Mouse (Mus musculus) CD4-positive naive resting alpha-beta T cell, adult 57 days (primary cell): ENCODE data around the gene Per1. TPM values are rescaled to one million over a fixed set of nuclear protein-coding genes. Genes with fewer than 3 reads are reported as not detected.

Experiments
- total RNA-seq: library from RNA; stranded (reverse); gene quantifications from one replicate; pipeline ENCODE4 v1.2.4, GENCODE M21; 2023

Per1 gene
- 568 TPM for total RNA-seq

DNA sequence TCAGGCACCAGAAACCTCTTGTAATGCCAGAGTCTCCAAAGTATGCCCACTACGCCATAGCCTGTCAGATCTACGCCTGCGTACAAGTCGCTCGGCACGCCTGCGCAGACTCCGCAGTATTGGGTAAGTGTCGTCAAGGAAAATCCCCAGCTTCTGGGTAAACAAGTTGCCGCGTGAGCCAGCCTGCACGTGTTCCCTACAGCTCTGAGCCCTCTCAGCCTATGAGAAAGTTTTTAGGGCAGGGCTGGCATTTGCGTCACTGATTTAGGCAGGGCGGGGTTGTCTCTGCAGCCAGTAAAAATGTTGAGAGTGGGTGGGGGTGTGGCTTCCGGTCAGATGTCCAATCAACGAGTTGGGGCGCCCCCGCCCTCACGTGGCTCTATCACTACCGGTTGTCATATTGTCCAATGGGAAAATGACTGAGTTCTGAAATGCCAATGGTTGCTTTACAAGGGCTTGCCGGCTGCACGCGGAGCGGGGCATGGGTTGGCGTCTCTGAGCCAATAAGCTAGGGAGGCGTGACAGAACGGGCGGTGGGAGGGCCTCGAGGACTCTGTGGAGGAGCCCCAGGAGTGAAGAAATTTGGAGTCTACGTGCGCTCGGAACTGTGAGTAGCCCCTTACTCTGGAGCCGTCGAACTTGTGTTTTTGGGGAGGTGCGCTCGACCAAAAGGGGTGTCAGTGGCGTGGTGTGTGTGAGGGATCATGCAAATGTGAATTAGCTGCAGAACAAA lies at the start of gene Per1:
Per1 (plus strand) TSS at position 521 of the 733 bp plus-strand sequence.

DNA sequence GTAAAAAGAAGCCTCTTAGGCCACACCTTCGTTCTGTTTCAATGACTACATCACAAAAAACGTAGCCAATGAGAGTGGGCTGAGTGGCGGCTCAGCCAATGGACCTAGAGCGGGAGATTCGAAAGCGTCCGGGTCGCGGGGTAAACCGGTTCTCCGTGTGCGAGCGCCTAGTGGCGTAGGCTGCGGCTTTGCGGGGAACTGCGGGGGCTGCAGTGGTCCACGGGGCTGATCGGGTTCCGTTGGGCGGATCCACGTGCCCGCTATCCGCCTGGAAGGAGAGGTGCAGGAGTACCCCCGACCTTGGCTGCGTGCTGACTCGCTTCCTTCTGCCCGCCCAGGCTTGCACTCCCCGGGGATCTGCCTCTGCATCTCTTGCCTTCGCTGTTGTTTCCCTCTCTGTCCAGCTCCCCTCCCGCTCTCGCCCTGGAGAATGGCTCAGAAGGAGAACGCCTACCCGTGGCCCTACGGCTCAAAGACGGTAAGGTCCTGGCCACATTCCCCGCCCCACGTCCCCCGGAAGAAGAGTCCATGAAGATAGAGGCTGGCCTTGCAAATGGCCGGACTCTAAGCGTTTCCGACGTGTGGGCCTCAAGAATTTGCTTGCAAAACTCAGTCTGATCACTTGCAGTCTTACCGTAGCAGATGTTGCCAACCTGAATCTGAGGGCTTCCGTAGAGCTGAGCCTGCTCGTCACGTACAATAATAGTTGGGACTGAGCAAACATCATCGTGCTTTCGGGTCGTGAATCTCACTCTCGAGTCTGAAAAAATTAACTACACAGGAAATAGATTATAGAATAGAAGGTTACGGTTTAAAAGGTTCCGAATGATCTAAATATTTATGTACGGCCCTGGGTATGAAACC lies 49.3 kb upstream of the Per1 start, which contains the start of gene Aurkb:
Aurkb (plus strand) TSS at position 117 of the 864 bp plus-strand sequence.

DNA sequence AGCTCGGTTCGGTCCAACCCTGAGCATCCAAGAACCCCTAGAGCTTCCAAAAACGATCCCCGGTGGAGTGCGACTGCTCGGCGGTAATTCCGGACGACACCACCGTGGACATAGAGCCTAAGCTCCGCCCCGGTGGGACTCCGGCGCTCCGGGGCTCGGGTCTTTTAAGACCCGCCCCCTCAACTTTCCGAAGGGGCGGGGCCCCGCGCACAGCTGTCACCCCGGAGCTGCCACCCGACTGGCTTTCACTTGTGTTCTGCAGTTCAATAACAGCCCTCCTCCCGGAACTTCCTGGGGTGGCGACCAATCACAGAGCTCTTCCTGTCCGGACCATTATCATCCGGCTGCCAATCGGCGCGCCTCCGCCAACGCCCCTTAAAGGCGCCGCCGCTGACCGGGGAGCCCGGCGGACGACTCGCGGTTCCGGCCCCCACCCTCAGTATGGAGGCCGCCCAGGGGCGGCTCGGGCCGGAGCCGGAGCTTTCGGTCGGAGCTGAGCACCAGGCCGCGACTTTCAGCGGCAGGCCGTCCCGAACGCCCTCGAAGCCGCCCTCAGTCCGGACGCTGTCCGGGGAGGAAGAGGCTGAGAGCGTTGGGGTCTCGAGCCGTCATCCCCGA lies 35.6 kb upstream of the Per1 start, which contains the start of gene Borcs6:
Borcs6 (plus strand) TSS at position 361 of the 618 bp plus-strand sequence.

DNA sequence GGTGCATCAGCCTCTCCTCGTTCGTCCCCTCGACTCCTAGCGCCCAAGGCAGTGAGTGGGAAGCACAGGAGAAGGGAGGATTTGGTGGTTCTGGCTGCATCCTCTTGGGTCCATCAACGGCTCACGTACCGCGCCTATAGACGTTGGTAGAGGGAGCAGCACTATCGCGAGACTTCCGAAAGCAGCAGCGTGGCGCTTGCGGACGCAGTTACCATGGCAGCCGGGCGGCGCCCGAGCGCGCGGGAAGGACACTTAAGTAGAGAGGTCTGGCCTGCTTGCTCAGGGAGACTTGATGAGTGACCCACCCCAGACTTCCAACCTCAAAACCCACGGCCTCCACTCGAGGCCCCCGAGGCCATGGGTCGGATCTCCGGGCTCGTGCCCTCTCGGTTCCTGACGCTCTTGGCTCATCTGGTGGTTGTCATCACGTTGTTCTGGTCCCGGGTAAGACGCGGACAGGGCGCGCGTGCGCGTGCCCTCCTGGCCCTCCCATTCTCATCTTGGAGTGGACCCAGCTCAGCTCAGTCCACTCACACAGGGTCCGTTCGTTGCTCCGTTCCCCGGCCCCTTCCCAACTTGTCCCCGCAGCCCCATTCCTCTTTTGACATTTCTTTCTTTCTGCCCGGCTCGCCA lies 24.3 kb upstream of the Per1 start, which contains the start of gene Tmem107:
Tmem107 (plus strand) TSS at position 217 of the 633 bp plus-strand sequence.

DNA sequence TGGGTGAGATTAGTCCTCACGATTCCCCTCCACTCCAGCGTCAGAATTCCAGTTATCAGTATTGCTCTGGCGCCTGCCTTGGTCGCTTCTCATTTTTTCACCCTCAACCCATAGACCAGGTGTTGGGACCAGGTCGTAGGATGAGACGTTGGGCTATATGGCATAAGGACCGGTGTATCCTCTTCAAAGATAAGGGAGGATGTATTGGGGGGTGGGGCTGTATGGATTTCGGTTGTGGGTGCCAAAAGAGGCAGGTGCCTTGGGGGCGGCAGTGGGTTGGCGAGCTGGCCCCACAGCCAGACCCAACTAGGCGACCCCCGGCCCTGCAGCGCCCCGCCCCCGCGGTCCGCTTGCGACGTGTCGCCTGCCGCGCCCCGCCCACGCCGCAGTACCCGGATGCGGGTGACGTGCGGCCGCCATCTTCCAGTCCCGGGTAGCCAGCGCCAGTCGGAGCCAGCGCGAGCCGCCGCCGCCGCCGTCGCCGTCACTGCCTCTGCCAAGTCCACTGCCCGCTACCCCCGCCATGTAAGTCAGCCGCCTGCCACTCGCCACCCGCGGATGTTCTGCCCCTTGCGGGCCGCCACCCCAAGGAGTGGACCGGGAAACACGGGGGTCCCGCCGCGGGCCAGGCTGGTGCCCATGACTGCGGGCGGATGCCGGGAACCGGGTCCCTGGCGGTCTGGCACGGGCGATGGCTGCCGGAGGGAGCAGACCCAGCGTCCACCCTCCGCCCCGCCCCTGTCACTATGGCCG lies 6.7 kb upstream of the Per1 start, which contains the start of gene Vamp2:
Vamp2 (plus strand) TSS at position 388 of the 753 bp plus-strand sequence.

DNA sequence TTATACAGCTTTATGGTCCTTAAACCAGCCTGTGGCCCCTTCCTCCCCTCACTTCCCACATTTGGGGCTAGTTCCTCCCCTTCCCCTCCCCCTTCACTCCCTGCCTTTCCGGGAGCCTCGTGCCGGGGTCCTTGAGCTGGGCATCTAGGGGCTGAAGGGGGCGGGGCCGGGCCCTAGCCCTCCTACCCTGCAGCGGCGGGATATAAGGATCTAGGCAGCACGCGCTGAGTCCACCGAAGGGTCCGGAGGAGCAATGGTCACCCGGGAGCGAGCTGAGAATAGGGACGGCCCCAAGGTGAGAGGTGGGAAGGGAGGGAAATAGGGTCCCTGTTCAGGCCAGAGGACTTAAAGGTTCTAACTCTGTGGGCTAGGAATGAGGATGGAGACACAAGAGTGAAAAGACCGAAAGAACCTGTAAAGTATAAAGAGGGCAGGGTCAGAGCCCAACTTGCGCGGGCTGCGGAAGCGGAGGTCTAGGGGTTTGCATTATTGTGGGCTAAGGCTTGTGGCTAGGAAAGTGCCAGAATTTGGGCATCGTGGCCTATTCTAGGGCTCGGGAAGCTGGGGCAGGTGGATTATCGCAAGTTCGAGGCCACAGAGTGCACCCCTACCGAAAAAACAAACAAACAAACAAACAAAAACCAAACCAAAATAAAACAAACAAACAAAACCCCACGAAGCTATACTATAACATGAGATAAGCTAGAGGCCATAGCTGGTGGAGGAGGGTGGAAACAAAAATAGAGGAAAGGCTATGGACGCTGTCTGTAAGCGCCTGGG lies 25.4 kb downstream of the Per1 start, which contains the start of gene Hes7:
Hes7 (plus strand) TSS at position 184 of the 780 bp plus-strand sequence.

DNA sequence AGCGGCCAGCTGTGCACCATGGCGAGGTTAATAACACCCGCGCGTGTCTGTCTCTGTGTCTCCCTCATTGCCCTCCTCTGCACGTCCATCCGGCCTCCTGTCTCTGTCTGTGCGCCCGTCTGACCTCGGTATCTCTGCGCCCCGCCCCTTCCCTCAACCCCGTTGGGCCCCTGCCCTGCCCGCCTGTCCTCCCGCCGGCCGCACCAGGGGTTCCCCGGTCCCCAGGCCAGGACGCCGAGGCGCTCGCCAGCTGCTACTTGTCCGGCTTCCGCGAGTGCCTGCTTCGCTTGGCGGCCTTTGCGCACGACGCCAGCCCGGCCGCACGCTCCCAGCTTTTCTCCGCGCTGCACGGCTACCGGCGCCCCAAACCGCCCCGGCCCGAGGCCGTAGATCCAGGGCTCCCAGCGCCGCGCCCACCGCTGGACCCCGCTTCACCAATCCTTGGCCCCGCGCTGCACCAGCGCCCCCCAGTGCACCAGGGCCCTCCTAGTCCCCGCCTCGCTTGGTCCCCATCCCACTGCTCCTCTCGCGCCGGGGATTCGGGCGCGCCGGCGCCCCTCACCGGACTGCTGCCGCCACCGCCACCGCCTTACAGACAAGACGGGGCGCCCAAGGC lies 27.4 kb downstream of the Per1 start, which contains the start of gene 9130213A22Rik:
9130213A22Rik (minus strand) TSS at position 254 of the 616 bp plus-strand sequence.

DNA sequence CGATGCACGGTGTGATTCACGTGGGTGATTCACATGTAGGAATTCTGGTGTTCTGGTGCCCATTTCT lies 30.7 kb downstream of the Per1 start, which contains the start of gene Aloxe3:
Aloxe3 (plus strand) TSS at position 45 of the 67 bp plus-strand sequence.

DNA sequence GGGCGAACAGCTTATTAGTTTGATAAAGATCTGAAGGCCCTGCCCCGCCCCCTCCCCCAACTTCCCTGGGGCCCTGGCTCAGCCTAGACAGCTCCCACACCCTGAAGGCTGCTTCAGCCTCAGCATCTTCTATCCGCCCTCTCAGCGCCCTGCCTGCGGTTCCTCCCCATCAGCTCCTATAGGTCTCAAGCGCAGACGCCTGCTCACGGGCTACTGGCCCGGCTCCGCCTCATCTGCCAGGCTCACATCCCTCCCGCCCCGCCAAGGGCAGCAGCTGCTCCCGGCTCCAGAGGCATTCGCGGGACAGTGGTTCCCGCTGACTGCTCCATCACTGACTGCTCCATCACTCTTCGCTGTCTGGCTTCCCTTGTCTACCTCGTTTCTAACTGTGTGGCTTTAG lies 61.8 kb downstream of the Per1 start, which contains the start of gene Alox12b:
Alox12b (plus strand) TSS at position 190 of the 400 bp plus-strand sequence.

Other genes with a start within 250 kb of the Per1 start
- gene Ndel1, start 223.4 kb upstream of the Per1 start, total RNA-seq = 74.2 TPM
- not detected for gene Rnf222, start 206.7 kb upstream of the Per1 start, total RNA-seq
- gene Rpl26, start 193.6 kb upstream of the Per1 start, total RNA-seq = 2,850 TPM
- gene Odf4, start 168.1 kb upstream of the Per1 start, total RNA-seq = not detected
- gene Arhgef15, start 137.7 kb upstream of the Per1 start, total RNA-seq = 0.53 TPM
- gene Slc25a35, start 127.1 kb upstream of the Per1 start, total RNA-seq = 1.4 TPM
- 9.9 TPM for gene Rangrf, start 120.0 kb upstream of the Per1 start, total RNA-seq
- gene Pfas, start 86.8 kb upstream of the Per1 start, total RNA-seq = 21.7 TPM
- 23.4 TPM for gene Ctc1, start 79.3 kb upstream of the Per1 start, total RNA-seq
- gene Aurkb, start 49.6 kb upstream of the Per1 start, total RNA-seq = 1.6 TPM
- gene Borcs6, start 35.5 kb upstream of the Per1 start, total RNA-seq = 9.0 TPM
- gene Tmem107, start 24.4 kb upstream of the Per1 start, total RNA-seq = not detected
- gene Vamp2, start 6.7 kb upstream of the Per1 start, total RNA-seq = 306 TPM
- not detected for gene Hes7, start 25.2 kb downstream of the Per1 start, total RNA-seq
- gene 9130213A22Rik, start 27.4 kb downstream of the Per1 start, total RNA-seq = not detected
- 0.53 TPM for gene Aloxe3, start 30.7 kb downstream of the Per1 start, total RNA-seq
- not detected for gene Alox12b, start 61.8 kb downstream of the Per1 start, total RNA-seq
- 0.89 TPM for gene Alox8, start 102.6 kb downstream of the Per1 start, total RNA-seq
- gene Gucy2e, start 141.8 kb downstream of the Per1 start, total RNA-seq = not detected
- gene Cntrob, start 228.6 kb downstream of the Per1 start, total RNA-seq = 11.5 TPM
- gene Trappc1, start 228.8 kb downstream of the Per1 start, total RNA-seq = 20.6 TPM
- gene Kcnab3, start 231.0 kb downstream of the Per1 start, total RNA-seq = 2.5 TPM
- gene Rnf227, start 245.2 kb downstream of the Per1 start, total RNA-seq = 2.2 TPM